15 mouse cellular contexts compared by ENCODE assay signal in genomic region chr7:72146849-72147248, GRCm38 (mm10).
"Had no signal": no experiment of that assay in that cellular context is flagged by ENCODE, and none has a peak within 500 bp of the region (broad histone marks: within the 10 kb centered on the region; RNA-seq: fewer than 3 reads in every experiment).

No protein-coding gene starts in this region.

- H3K4me3 ChIP-seq: neural tube, embryonic 15.5 days; stomach, embryonic 15.5 days had no signal

- H3K4me1 ChIP-seq: stomach, embryonic 15.5 days had no signal

- DNase-seq: retina, postnatal 1 day; right cerebral cortex, adult 18-20 months; right cerebral cortex, postnatal 14 days; right cerebral cortex, postnatal 25 days; right cerebral cortex, postnatal 4 days; spleen, adult 18-20 months; thymus, adult 18-20 months; thymus, adult 2 months; thymus, postnatal 14 days; thymus, postnatal 25 days; thymus, postnatal 36 days; thymus, postnatal 4 days had no signal

- H3K27ac ChIP-seq: neural tube, embryonic 15.5 days; stomach, embryonic 15.5 days; stomach, postnatal 0 days had no signal

- H3K9me3 ChIP-seq: neural tube, embryonic 15.5 days; stomach, embryonic 15.5 days had no signal

- H3K36me3 ChIP-seq: neural tube, embryonic 15.5 days; stomach, embryonic 15.5 days had no signal

- H3K4me2 ChIP-seq: neural tube, embryonic 15.5 days; stomach, embryonic 15.5 days had no signal

- H3K27me3 ChIP-seq: neural tube, embryonic 15.5 days; stomach, embryonic 15.5 days had no signal

- H3K9ac ChIP-seq: neural tube, embryonic 15.5 days; stomach, embryonic 15.5 days had no signal
